Mouse (Mus musculus): ENCODE results near the gene St6gal1.

DNA sequence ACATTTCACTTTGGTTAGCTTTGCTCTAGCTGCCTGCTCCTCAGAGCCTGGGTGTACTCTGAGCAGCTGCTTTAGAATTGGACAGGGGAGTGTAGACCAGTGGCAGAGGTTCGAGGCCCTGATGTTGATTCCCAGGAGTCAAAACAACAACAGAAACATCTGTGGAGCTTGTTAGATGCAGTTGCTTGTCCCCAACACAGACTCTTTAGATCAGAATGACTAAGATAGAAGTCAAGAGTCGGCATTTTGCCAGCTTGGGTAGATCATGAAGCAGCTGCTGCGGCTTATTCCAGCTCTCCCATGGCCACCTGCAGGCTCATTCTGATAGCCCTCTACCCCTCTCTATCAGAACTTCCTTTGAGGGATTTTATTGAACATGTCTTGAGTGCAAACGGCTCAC, 84.5 kb downstream of the St6gal1 start:
- TF ChIP-seq REST (IDR thresholded peaks at IDR 0.05; ENCODE audit: insufficient read depth, insufficient read length) (no peak), USF1 (IDR thresholded peaks at IDR 0.05; ENCODE audit: low read depth) (no peak), POLR2A (IDR thresholded peaks at IDR 0.05; ENCODE audit: insufficient read length, low read depth) (no peak), TCF12 (IDR thresholded peaks at IDR 0.05; ENCODE audit: insufficient read depth, poor library complexity, severe bottlenecking) (no peak)
